Mouse (Mus musculus) lung, postnatal 36 days (tissue): ENCODE results near the gene Chchd6.
A peak's percentile ranks its signal among the peaks of the same experiment; 100 is the strongest.

Experiments
- DNase-seq: peaks from one replicate; pipeline ENCODE4 v3.0.0; 2022; ENCODE audit warnings: mixed read lengths

Chchd6 gene

GRCm38 (mm10) chr6:89508263-89508662 is 87.2 kb downstream of the Chchd6 start:
- DNase-seq: no peak

GRCm38 (mm10) chr6:89499961-89500360 is 95.5 kb downstream of the Chchd6 start:
- DNase-seq: no peak

- DNase-seq: peak; percentile 28
Observed at GRCm38 (mm10) chr6:89498764-89499516, 96.5 kb downstream of the Chchd6 start.

GRCm38 (mm10) chr6:89496916-89497315 is 98.5 kb downstream of the Chchd6 start:
- DNase-seq: no peak

GRCm38 (mm10) chr6:89492368-89492767 is 103.1 kb downstream of the Chchd6 start:
- no peak for DNase-seq

DNA sequence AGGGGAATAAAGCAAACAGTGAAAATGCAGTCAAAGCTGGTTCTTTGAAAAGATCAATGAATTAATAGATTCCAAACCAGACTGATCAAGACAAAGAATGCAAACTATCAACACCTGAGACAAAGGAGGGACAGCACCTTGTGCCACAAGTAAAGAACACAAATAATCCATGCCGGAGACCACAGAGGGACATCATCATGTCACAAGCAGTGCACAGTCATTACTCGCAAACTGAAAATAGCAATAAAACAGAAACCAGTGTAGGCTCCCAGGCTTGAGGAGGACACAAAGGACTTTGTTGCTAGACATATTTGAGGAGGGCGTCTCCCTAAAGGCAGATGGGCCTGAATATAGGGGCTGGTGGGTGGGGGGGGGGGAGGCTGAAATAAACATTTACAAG is 105.1 kb downstream of the Chchd6 start:
- DNase-seq: no peak

DNA sequence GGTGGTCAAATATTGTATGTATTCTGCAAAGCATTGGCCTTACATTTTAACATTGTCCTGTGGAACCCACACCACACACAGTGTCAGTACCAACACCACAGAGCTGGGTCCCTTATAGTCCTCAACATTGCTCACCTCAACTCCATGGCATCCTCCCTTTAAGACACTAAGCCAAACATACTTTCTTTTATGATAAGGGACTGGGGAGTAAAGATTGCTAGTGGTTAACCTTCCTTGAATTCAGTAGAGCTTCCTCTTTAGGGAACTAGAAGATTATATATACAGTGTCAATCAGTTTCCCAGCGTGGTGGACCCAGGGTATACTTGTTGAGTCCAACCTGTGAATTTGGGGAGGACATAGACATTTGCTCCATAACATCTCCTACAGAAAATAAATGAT is 105.9 kb downstream of the Chchd6 start:
- no peak for DNase-seq

DNA sequence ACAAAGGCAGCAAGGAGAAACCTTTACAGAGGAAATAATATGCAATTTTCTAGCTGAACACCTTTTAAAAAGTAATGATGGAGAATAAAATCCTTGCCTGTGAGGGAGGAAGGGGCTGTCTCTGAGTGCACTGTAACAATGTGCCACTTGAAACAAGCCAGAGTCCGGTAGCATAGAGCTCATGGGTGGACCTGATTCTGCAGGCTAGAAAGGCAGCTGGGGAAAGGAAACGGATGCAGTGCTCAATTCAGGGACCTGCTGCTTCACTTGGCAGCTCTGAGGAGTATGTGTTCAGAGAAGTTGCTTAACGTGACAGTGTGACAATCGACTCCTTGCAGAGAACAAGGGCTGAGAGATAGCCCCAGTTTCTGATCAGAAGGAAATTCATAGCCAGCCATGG is 109.4 kb downstream of the Chchd6 start:
- no peak for DNase-seq

DNA sequence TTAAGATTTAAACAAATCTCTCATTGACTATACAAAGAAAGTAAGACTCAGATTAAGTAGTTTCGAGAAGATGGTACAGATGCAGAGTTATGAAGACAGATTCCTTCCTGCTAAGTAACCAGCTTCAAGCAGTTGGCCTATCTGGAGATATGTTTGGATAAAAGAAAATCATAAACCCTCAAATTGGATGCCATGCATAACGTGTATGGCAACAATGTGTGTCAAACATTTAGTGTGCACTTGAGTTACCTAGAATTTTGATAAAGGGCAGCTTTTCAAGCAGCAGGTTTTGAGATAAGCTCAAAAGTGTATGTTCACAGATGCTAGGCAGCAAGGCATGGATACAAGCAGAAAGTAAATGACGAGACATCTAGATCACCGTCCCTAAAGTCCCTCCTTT is 114.3 kb downstream of the Chchd6 start:
- no peak for DNase-seq

DNA sequence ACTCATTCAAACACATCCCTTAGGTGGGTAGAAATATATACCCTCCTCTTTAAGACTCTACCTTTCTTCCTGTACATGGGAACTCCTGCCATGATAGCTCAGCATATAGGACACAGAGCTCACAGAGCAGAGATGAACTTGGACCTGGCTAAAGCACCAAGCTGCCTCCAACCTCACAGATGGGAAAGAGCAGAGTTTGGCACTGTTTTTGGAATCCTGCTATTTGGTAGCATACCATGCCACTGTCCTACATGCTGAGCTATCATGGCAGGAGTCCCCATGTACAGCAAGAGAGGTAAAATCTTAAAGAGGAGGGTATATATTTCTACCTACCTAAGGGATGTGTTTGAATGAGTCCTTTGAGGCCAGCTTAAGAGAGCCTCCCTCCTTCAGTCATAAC is 127.5 kb downstream of the Chchd6 start:
- no peak for DNase-seq

DNA sequence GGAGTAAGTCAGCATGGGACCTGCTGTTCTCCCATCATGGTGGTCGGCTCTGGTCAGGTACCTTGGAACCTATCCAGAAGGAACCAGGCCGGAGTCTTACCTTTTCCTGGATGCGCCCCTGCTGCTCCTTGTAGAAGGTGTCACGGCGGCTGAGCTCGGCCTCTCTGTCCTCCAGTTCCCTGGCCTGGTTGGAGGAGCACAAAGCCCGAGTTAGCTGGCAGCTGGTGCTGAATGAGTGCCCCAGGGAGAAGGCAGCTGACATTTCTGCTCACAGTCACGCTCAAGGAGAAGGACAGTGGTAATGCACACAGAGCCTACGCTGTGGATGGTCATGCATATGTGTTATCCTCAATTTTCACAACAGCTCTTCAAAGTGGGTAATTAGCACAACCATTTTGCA is 128.2 kb downstream of the Chchd6 start:
- no peak for DNase-seq

- no peak for DNase-seq
Observed at GRCm38 (mm10) chr6:89466875-89467274, 128.6 kb downstream of the Chchd6 start.

DNA sequence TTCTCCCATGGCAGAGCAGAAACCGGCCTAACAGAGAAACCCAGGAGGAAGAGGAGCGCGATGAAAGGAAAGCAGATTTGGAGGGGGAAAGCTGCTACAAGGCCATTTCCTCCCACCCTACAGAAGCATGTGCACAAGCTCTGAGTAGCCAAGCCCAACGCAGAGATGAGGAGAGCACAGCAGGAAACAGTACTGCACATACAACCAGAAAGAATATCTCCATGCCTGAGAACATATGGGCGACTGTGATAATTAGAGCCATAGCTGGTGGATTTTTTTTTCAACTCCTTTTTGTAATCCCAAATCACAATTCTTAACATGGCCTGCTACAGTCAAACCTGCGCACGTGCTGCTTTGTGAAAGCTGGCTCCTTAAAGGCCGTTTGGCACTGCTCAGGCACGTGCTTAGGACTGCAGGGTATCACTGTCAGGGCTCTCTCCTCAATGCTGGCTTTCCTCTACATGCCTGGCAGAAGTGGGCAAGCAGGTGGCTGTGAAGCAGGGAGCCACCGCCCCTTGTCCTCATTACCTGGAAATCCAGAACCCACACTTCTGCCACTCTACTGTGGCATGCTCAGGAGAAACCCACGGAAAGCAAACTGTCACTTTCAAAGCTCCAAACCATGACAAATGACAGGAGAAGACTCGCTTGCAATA is 129.3 kb downstream of the Chchd6 start:
- no peak for DNase-seq

DNA sequence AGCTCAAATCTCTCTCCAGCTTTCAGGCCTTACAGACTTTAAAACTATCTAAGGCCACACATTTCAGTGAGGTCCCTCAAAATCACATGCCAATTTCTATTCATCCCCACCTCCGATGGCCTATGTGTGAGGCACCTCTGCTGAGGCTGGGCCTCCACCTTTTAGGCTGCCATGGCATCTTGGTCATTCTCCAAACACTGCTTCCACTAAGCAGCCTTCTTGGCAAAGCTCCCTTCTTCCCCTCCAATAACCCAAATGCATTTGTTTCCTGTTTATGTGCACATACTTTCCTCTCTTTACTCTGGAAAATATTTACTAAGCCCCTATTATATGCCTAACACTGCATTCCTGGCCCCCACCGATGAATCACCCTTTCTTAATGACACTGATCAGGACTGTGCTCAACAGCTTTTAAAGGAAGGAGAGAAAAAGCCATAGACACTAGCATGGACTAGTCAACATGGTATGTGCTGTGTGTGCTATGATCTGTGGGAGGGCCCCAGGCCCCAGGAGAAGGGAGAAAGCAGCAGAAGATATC is 133.2 kb downstream of the Chchd6 start:
- DNase-seq: peak; percentile 35

GRCm38 (mm10) chr6:89461250-89462222 is 133.9 kb downstream of the Chchd6 start:
- DNase-seq: peak; percentile 35

- DNase-seq: no peak
Observed at GRCm38 (mm10) chr6:89459634-89460033, 135.8 kb downstream of the Chchd6 start.

DNA sequence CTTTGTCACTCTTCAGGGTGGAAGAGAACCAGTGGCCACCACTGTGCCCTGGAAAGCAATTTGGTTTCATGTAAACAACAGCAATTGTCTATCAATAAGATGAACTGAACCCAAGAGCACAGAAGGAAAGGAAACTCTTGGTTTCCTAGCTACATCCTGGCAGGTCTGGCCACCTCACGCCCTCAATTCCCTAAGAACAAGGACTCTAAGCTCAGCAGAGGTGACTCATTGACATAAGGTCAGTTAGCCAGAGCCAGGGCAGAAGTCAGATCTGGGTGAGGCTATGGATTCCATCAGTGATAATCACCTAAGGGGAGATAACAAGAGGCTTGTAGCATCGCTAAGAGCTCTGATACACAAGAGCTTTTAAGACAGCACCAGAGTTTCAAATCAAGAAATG is 137.9 kb downstream of the Chchd6 start:
- no peak for DNase-seq

DNA sequence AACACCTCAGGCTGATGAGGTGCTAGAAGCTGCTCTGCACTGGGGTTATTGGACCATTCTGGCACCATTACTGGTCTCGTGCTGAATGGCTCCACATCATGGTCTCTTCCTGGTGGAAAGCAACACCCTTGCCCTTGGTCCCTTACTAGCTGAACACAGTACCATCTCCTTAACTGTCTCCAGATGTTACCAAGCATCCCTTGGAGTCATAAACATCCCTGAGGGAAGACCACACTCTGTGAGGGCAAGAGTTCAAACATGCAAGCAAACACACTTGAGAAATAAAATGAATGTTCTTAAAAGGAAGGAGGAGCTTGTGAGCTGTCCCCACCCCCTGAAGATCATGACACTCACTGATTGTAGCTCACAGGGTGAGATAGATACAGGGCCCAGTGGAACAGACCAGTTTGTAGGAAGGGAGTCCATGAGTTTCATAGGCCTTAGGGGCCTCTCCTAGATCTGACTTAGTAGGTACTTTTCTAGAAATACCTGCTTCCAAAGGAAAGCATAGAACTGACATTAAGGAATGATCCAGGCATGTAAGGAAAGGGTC is 139.0 kb downstream of the Chchd6 start:
- DNase-seq: no peak

DNA sequence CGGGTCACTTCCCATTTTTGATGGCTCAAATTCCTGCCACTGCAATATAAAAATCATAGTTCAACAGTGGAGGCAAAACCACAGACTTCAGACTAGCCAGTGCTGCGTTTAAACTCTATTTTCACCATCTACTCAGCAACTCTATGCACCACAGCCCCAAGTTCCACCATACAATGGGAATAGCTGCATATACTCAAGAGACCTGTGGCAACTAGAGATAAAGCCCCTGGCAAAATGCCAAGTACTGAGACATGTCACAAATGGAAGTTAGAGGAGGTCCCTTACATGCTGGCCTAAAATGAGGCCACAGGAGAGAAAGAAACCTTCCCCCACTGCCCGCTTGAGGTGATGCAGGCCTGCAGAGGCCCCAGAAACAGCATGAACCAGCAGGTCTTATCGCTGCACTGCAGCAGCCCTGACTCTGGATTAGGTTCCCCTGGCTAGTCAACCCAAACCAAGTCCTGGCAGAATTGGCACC is 139.9 kb downstream of the Chchd6 start:
- peak; percentile 29 for DNase-seq

DNA sequence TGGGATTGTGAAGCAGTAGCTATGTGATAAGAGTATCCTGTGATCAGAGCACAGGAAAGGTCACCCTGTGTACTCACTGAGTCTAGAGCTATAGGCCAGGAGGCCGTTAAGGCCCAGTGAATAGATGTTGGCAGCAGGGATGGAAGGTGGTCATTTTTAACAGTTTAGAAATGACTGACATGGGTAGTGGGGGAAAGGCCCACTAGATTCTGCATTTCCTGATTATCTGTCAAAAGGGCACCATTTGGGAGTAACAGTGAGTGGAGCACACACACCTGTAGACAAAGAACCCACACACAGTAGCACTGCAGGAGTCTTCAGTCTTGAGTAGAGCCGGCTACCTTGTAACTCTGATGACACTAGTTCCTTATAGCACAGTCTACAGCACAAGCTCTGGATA is 141.0 kb downstream of the Chchd6 start:
- no peak for DNase-seq

DNA sequence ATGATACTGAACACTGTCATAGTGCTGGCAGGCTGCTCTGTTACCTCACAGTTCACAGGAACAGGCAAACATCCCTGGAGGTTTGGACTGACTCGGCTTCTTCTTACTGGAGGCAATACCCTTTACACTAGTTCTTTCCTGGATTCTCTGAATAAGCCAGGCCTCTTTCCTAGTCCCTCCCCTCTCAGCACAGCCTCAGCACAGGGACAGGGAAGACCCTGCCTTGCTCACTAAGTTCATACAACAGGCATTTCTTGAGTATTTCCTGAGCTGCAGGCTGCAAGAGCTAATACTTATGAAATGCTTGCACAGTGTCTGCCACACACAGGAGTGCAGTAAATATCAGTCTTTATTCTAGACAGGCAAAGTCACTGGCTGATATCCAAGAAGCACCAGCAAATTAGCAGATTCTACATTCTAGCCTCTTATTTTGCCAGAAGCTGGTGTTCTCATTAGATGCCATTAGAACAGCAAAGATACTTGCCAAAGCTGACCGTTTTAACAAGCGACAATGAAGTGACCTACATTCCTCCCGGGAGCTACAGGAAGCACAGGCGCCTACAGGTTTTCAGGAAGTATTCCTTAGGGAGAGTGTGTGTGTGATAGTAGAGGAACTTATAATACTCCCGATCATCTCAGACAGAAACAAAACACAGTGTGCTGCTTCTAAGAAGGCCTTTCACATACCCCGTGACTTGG is 142.3 kb downstream of the Chchd6 start:
- DNase-seq: no peak

- DNase-seq: no peak
Observed at GRCm38 (mm10) chr6:89452356-89452755, 143.1 kb downstream of the Chchd6 start.
